Mouse (Mus musculus) olfactory bulb, adult 2 months (tissue): ENCODE measurements at regions not wholly inside any gene's neighbourhood (a gene's known extent, or its start where the extent isn't known, plus 50 kb on each side); places are given as distances from the start of the nearest gene placed in this dataset.

Experiments used
- H3K27ac ChIP-seq: fragments of 200-500 bp; 2 replicates; pipeline ENCODE4 v1.5.1; 2012; ENCODE audit warnings: low read depth, low read length; ENCODE audit not compliant: insufficient read depth
- H3K4me1 ChIP-seq: fragments of 200-500 bp; 2 replicates; pipeline ENCODE4 v1.6.1; 2012; ENCODE audit warnings: low read length; ENCODE audit not compliant: control insufficient read depth, insufficient read depth
- H3K4me3 ChIP-seq: fragments of 200-500 bp; 2 replicates; pipeline ENCODE4 v1.5.1; 2012; ENCODE audit warnings: mild to moderate bottlenecking, low read depth, low read length, moderate library complexity; ENCODE audit not compliant: insufficient read depth
- CTCF ChIP-seq: fragments of 200-500 bp; IDR thresholded peaks from 2 replicates; pipeline ENCODE4 v1.5.1; 2012; ENCODE audit warnings: low read depth, mild to moderate bottlenecking, low read length, moderate library complexity; ENCODE audit not compliant: insufficient read depth
- POLR2A ChIP-seq: fragments of 200-500 bp; IDR thresholded peaks from 2 replicates; pipeline ENCODE4 v1.6.1; 2012; ENCODE audit warnings: mild to moderate bottlenecking, low read depth, low read length, moderate library complexity; ENCODE audit not compliant: insufficient read depth
- WGBS: fragments of 180-500 bp; shearing (Covaris S2); methylation state at CpG from one replicate; pipeline ENCODE4 v1.1.7; 2018; 5-methylcytosine and 5-hydroxymethylcytosine counted together

DNA sequence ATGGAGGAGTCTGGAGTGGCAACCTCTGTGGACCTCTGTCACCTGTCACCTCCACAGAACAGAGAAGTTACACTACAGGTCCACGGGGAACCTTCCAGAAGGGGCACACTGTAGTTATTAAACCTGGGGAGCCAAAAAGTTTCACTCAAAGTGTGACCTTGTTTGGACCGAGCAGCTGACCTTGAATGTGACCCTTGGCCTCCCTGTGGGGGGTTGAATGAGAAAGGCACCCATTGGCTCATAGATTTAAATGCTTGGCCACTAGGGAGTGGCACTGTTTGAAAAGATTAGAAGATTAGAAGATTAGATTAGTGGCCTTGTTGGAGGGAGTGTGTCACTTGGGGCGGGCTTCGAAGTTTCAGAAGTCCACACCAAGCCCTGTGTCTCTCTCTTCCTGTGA, 160.3 kb upstream of the Igsf21 start:
- TF ChIP-seq POLR2A (no peak), CTCF (no peak)
- no peak overlapping the region for H3K4me3 ChIP-seq
- H3K4me1 ChIP-seq: peaks cover 4% of the 10 kb centered on the region; the same call in 1 of the 2 replicates
- WGBS: 89% methylated on average over 4 of the region's 4 CpGs
- H3K27ac ChIP-seq: no peak overlapping the region

DNA sequence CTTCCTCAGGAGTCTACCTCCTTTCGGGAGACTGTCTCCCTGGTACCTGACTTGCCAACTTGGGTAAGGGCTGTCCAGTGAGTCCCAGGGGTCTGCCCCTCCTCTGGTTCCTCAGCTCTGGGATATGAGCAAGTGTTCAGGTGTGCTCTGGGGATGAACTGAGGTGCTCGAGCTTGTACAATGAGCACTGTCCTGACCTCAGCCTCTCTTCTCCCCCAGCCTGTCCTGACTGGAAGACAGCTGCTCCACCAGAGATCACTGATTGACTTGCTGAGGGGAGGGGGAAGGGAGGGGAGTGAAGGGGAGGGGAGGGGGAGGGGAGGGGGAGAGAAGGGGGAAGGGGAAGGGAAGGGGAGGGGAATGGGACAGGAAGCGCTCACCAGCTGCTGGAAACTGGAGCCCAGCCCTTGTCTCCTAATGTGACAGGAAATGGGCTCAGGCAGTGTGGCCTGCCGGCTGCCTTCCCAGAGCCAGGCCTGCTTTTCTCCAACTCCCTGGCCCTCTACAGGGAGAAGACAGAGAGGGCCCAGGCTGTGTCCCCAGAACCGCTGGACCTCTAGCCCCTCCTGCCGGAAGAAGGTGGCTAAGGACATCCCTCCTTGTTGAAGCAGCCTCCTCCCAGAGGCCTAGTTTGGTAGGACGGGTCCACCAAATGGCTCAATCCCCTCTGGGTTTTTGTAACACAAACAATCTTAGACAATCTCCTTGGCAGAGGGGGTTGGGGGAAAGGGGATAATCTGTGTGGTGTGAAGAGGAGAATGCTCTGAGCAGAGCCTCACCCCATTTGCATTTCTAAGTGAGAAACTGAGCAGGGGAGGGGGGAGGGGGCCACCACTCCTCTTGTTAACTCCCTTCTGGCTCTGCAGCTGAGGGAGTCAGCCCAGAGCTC, 159.7 kb upstream of the Igsf21 start:
- no peak overlapping the region for H3K27ac ChIP-seq

DNA sequence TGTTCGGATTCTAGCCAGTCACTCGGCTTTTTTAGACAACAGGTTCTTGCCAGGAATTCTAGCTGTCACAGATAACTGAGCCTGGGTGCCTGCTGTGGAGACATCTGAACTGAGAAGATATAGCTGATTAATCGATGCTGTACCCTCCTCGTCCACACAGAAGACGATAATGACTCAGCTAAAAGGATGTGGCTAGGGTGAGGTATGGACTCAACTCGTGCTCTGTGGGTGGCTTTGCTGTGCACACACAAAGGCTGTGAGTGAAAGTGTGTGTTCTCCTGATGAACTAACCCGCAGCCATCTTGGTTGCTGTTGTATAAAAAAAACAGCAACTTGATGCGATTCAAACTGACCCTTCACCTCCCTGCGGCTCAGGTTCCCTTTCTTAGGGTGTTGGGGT, 158.8 kb upstream of the Igsf21 start:
- no peak overlapping the region for H3K27ac ChIP-seq
- TF ChIP-seq CTCF: no peak
- no peak for TF ChIP-seq POLR2A
- peaks cover 4% of the 10 kb centered on the region; the same call in 1 of the 2 replicates for H3K4me1 ChIP-seq
- no peak overlapping the region for H3K4me3 ChIP-seq
- 86% methylated on average over 9 of the region's 9 CpGs for WGBS

More for the DNA sequence above, 159.7 kb upstream of the Igsf21 start:
- Histone ChIP-seq H3K4me1 (peaks cover 4% of the 10 kb centered on the region; the same call in 1 of the 2 replicates), H3K4me3 (no peak overlapping the region)
- no peak for TF ChIP-seq POLR2A
- 0 out of 2 replicates have a peak, but pooled peaks have one; percentile 11 for TF ChIP-seq CTCF
- WGBS: 66% methylated on average over 7 of the region's 7 CpGs

DNA sequence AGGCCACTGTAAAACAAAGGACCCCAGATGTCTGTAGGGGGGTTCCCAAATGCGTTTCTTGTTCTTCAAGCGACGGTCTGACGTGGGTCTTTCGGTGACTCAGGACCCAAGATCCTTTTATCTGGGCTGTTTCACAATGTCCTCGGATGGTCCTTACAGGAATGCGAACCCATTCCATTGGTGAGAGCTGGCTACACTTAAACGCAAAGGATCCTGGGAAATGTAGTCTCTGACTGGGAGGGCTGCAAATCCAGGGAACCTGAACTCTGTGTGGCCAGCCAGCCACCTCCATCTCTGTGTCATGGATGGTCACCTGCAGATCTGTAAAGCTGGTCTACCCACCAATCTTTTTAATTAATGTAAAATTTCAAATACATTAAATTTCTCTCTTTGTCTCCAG, 156.5 kb upstream of the Igsf21 start:
- Histone ChIP-seq H3K4me1 (peaks cover 4% of the 10 kb centered on the region; the same call in 1 of the 2 replicates), H3K4me3 (no peak overlapping the region), H3K27ac (no peak overlapping the region)
- WGBS: 78% methylated on average over 8 of the region's 8 CpGs
- no peak for TF ChIP-seq CTCF
- no peak for TF ChIP-seq POLR2A

DNA sequence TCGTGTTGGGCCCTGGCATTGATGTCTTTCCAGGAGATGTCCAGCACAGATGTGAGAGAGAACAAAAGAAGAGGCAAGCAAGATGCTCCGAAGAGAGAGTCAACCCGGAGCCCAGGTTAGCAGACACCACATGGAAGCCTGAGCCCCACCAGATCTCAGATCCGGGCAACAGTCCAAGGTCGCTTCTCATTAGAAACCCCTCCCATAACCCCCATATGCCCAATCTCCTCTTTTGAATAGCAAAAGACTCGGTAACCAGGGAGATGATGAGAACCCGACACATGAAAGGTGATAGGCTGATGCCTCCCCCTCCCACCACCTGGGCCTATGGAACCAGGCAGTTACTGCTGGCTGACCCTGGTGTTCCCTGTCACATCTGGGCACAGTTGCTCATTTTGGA, 155.7 kb upstream of the Igsf21 start:
- H3K4me1 ChIP-seq: peaks cover 4% of the 10 kb centered on the region; the same call in 1 of the 2 replicates
- no peak overlapping the region for H3K4me3 ChIP-seq
- TF ChIP-seq POLR2A (no peak), CTCF (no peak)
- no peak overlapping the region for H3K27ac ChIP-seq
- WGBS: 63% methylated on average over 7 of the region's 7 CpGs

DNA sequence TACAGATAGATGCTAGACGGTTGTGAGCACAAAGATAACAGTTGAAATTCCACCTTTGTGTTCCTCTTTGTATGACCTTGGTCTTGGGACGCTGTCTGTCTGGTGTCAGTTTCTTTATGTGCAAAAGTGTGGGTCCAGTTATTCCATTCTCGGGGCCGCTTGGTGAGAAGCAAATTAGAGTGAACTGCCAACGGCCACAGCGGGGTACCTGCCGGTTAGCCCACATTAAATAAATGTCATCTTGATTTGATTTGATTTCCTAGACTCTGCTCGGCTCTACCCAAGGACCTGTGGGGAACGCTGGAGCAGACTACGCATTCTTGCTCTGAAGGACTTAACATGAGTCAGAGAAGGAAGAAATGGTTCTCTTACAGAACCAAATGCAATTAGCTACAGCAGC, 155.0 kb upstream of the Igsf21 start:
- TF ChIP-seq CTCF: no peak
- TF ChIP-seq POLR2A: no peak
- Histone ChIP-seq H3K4me3 (no peak overlapping the region), H3K4me1 (peaks cover 5% of the 10 kb centered on the region; the same call in 1 of the 2 replicates), H3K27ac (no peak overlapping the region)
- 89% methylated on average over 10 of the region's 10 CpGs for WGBS

DNA sequence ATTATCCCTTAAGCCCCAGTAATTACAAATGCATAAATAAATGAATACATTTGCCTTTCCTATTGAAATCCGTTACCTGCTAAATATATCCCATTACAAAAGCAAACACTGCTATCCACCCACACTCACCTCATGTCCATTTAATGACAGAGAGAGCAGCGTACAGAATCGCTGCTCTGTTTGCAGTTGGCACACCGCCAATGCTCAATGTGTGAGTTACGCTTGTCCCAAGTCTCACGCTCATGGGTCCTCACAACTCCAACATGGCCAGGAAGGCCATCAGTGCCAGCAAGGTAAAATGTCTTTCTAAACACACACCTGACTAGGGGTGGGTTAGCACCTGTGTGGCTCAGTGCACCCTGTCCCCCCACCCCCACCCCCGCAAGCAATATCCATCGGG, 150.0 kb upstream of the Igsf21 start:
- Histone ChIP-seq H3K4me3 (no peak overlapping the region), H3K27ac (no peak overlapping the region), H3K4me1 (peaks cover 5% of the 10 kb centered on the region)
- TF ChIP-seq POLR2A (no peak), CTCF (no peak)
- WGBS: 55% methylated on average over 8 of the region's 8 CpGs

DNA sequence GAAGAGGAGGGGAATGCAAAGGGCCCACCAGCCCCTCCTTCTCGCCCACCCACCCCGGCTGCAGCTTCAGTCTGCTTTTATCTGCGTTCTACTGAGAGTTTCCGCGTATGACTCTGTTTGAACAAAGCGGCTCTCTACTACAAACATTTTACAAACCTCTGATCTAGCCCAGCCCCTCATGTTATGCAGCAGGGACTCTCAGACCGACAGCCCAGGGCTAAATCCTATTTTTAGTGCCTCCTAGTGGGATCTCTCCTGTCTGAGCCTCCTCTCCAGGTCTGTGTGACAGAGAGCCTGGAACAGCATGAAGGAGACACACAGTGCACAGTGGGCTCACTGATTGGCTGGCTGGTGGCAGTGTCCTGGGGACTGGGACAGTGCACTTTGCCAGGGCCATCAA, 145.7 kb upstream of the Igsf21 start:
- WGBS: 48% methylated on average over 7 of the region's 7 CpGs
- Histone ChIP-seq H3K27ac (no peak overlapping the region), H3K4me1 (peaks cover 16% of the 10 kb centered on the region), H3K4me3 (no peak overlapping the region)
- no peak for TF ChIP-seq CTCF
- TF ChIP-seq POLR2A: no peak

DNA sequence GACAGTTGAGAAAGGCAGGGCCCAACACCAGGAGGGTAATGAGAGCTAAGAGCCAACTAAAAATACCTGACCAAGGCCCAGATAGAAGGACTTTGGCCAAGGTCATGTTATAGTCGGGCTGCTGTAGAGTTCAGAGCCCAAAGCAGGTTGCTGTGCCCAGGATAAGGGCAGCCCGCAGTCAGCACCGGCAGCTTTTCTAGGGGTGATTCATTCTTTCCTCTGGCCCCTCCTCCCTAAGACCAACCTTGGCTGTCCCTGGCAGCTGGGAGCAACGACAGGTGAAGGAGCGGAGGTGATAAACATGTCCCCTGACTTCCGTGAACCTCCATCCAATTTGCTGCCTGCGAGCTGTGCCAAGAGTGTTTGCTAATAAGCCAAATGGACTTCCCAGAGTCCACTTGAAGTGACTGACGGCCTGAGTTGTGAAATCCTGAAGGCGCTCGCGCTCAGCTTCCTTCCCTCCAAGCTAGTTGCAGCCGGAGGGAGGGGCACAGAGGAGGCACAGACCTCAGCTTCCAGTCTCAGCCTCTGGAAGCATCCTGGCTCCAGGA, 144.2 kb upstream of the Igsf21 start:
- Histone ChIP-seq H3K4me1 (peaks cover 20% of the 10 kb centered on the region), H3K27ac (no peak overlapping the region), H3K4me3 (no peak overlapping the region)
- TF ChIP-seq POLR2A (no peak), CTCF (no peak)
- WGBS: 78% methylated on average over 12 of the region's 12 CpGs
